Mouse (Mus musculus) cortical plate, adult 2 months (tissue): ENCODE measurements around the gene Gm43518.

Experiments
- CTCF ChIP-seq: fragments of 200-500 bp; IDR thresholded peaks from 2 replicates; pipeline ENCODE4 v1.5.1; 2011; ENCODE audit warnings: mild to moderate bottlenecking, control low read depth, low read length; ENCODE audit not compliant: insufficient read depth; ENCODE audit errors: extremely low read depth
- POLR2A ChIP-seq: fragments of 200-500 bp; IDR thresholded peaks from 2 replicates; pipeline ENCODE4 v1.6.1; 2011; ENCODE audit warnings: mild to moderate bottlenecking, low read length, control low read depth; ENCODE audit not compliant: insufficient read depth; ENCODE audit errors: extremely low read depth

DNA sequence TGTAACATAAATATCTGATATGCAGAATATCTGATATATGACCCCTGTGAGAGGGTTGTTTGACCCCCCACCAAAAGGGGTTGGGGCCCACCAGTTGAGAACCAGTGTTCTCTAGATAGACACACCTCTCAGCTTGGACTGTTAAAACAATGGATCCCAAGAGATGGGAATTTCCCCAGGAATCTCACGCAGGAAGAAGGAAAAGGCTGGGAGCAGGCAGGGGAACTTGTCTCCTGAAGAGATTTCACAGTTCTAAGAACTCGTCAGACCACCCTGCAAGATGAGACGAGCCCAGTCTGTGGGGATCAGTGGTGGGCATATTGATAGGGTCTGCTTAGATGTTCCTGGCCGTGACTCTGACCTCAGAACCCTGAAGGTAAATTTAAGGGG lies 52.8 kb downstream of the Gm43518 start:
- TF ChIP-seq CTCF = no peak
- TF ChIP-seq POLR2A = no peak
